Comparison of ENCODE assay signal across 15 mouse cellular contexts in the genomic region with DNA sequence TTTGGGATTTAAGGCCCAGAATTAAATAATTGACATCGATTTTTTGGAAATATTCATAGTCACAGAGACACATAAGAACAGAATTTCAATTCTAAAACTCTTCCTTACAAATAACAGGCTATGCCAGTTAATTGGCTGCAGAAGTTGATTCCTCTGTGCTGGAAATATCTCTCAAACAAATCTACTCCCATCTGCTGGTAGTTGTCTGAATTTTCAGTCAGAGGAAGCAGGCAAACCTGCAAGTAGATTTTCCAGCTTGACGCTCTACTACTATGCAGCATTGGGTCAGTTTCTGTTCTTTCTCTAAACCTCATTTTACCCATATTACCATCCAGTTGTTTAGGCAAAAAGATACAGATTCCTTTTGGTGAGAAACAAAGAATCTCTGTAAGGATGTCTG. TPM values are rescaled to one million over a fixed set of nuclear protein-coding genes. Genes with fewer than 3 reads are reported as not detected.
"Had no signal": no experiment of that assay in that cellular context is flagged by ENCODE, and none has a peak within 500 bp of the region (broad histone marks: within the 10 kb centered on the region; RNA-seq: fewer than 3 reads in every experiment).

No protein-coding gene starts in this region.

- H3K27ac ChIP-seq: limb, embryonic 15.5 days; liver, embryonic 12.5 days; macrophage; midbrain, embryonic 12.5 days; neural tube, embryonic 12.5 days; stomach, embryonic 15.5 days had no signal

- DNase-seq: kidney, adult 2 months; kidney, postnatal 36 days; lung, embryonic 14.5 days; lung, postnatal 10 days; thymus, postnatal 36 days had no signal

- H3K4me3 ChIP-seq: limb, embryonic 15.5 days; liver, embryonic 12.5 days; megakaryocyte, embryonic 14.5 days; midbrain, embryonic 12.5 days; neural tube, embryonic 12.5 days; stomach, embryonic 15.5 days had no signal

- H3K27me3 ChIP-seq: neural tube, embryonic 12.5 days had no signal

- H3K36me3 ChIP-seq: limb, embryonic 15.5 days; liver, embryonic 12.5 days; midbrain, embryonic 12.5 days; neural tube, embryonic 12.5 days; stomach, embryonic 15.5 days had no signal

- H3K4me1 ChIP-seq: liver, embryonic 12.5 days; midbrain, embryonic 12.5 days; neural tube, embryonic 12.5 days; stomach, embryonic 15.5 days had no signal

- H3K9ac ChIP-seq: limb, embryonic 15.5 days; liver, embryonic 12.5 days; lung, embryonic 14.5 days; midbrain, embryonic 12.5 days; neural tube, embryonic 12.5 days; stomach, embryonic 15.5 days had no signal

- H3K4me2 ChIP-seq: limb, embryonic 15.5 days; liver, embryonic 12.5 days; lung, embryonic 14.5 days; midbrain, embryonic 12.5 days; neural tube, embryonic 12.5 days; stomach, embryonic 15.5 days had no signal

- H3K9me3 ChIP-seq: limb, embryonic 15.5 days; liver, embryonic 12.5 days; midbrain, embryonic 12.5 days; neural tube, embryonic 12.5 days; stomach, embryonic 15.5 days had no signal

- ATAC-seq: liver, embryonic 12.5 days had no signal

RNA-seq across cellular contexts. Expression of a gene that starts 1.7 kb away (rescaled TPM):
- total RNA-seq: monocyte, adult 5-6 weeks; neutrophil, adult 5-6 weeks had no signal
- polyA plus RNA-seq: liver, embryonic 12.5 days; macrophage; thymus, postnatal 0 days had no signal
